Mouse (Mus musculus): ENCODE measurements at regions not wholly inside any gene's neighbourhood (a gene's known extent, or its start where the extent isn't known, plus 50 kb on each side); places are given as distances from the start of the nearest gene placed in this dataset.
"Not testable (repeated sequence)": the region's sequence is repeated elsewhere in the genome, so short reads cannot be mapped to it uniquely, and the experiment has no call there.

DNA sequence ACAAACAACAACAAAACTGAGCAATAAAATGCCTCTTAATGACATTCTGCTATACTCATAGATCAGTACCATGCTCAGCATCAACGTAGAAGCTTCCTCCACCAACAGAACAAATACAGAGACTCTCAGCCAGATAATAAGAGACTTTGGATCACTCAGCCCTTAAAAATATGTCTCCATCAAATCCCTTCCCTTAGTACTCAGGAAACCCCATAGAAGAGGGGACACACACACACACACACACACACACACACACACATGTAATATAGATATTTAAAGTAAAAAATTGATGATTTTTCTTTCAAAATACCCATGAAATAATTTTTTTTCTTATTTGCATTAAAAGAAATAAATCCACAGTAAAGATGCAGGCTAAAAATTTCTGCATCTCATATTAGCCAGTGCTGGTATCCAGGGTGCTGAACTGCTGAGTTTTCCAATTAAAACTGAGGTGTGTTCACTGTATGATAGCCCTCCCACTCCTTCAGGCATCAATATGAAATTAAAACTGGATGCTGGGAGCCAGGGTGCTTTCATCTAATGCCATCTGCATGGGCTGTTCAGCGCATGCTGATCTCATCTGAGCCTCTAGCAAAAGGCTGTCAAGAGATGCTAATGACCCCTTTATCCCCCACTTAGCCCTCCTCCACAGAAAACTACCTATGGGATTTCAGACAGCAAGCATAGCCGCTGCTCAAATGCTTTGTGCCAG lies 321.0 kb downstream of the Tm4sf1 start:
- DNase-seq (ENCODE audit: low spot score), result no peak

GRCm38 (mm10) chr3:56966008-56966407 lies 335.8 kb downstream of the Tm4sf1 start:
- DNase-seq (ENCODE audit: low spot score), result no peak

GRCm38 (mm10) chr3:56965444-56965843 lies 336.3 kb downstream of the Tm4sf1 start:
- DNase-seq (ENCODE audit: low spot score), result no peak

DNA sequence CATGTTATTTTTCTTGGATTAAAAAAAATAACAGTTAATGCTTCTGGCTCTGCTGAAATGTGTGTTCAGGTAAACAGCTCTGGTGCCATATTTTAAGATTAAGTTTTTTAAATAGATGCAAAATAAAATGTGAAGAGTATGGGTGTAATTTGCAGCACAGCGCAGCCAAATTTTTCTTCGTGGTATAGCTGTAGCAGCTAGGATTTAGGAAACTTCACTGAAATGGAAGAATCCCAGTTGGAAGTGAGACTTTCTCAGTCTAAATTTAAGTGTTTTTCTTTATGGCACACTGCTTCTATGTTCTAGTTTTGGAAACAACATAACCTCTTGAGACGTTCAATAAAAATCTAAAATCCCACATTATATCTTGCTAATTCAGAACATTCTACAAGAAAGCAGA lies 337.6 kb downstream of the Tm4sf1 start:
- no peak for DNase-seq (ENCODE audit: low spot score)

- no peak for DNase-seq (ENCODE audit: low spot score)
Observed at GRCm38 (mm10) chr3:56963251-56963650, 338.5 kb downstream of the Tm4sf1 start.

DNA sequence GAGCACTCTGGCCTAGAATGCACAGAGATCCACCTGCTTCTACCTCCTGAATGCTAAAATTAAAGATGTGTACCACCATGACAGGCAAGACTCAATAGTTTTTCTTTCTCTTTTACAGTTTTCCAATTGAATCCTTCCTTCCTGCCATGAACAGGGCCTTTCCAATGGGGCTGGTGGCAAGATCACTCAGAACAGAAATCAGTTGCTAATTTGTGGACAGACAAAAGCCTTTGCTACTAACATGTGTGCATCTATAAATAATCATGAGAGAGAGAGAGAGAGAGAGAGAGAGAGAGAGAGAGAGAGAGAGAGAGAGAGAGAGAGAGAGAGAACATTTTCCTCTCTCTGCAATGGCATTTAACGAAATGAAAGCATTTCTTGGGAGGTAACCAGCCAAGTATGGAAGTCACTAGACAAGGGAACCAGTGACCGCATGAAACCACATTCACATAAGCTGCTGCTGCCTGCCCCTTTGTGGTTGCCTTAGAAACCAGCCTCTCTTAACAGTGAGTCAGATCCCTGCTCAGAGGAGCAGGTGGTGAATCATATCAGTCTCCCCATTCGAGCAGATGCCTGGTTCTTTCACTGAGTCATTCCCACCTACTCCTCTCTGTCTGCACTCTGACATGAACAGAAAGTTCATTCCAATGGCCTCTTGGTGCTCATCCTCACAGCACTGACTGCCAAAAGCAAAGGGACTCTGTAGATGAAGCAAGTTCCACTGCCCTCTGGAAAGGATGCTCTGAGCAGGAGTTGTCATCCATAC lies 339.4 kb downstream of the Tm4sf1 start:
- DNase-seq (ENCODE audit: low spot score), result no peak

- DNase-seq (ENCODE audit: low spot score), result no peak
Observed at GRCm38 (mm10) chr3:56956978-56957377, 344.8 kb downstream of the Tm4sf1 start.

GRCm38 (mm10) chr3:56955799-56956121 lies 346.0 kb downstream of the Tm4sf1 start:
- DNase-seq (ENCODE audit: low spot score), result no peak

DNA sequence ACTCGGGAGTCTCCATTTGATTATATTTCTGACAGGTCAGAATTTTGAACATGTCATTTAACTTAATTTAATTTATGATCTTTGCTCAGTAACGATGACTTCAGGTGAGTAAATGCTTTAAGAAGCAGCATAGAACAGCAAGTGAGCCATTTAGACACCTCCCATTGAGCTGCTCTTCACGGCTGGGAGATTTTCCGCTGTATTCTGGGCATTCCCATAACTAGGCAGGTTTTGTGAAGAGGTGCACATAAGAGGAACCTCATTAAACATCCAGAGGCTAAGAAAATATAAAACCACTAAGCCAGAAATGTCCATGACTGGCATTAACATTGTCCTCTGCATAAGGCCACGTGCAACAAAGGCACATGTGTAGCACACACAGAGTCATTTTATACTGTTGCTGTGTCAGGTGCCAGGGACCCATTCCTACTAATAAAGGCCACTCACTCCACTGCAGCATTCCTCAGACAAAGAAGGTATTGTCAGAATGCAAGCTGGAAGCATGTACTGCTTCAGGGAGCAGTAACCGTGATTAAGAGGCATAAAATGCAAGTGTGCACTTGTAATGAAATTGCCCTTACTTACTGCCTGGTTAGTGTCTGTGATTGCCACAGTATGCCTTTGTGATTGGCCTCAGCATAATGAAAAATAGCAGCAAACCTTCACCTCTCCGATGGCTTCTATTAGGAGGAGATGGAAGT lies 346.5 kb downstream of the Tm4sf1 start:
- DNase-seq (ENCODE audit: low spot score), result no peak

DNA sequence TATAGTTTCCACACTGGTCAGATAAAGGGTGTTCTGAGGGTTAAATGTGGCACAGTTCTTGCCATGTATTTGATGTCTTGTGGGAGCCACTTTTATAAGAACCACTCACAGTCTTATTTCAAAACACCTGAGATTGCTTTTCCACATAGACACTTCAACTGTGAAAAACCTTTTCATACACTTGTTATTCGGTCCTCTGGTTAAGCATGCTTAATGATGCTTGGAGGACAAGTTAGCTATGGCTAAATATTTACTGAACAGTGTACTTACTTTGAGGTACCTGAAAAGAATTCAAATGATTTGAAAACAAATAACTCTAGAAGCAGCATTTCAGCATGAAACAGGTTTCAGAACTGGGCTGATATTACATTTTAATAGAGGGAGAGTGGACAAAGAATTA lies 359.2 kb downstream of the Tm4sf1 start:
- not testable (repeated sequence) for DNase-seq (ENCODE audit: low spot score)

GRCm38 (mm10) chr3:56928940-56929339 lies 372.8 kb downstream of the Tm4sf1 start:
- not testable (repeated sequence) for DNase-seq (ENCODE audit: low spot score)

- no peak for DNase-seq (ENCODE audit: low spot score)
Observed at GRCm38 (mm10) chr3:56898491-56898890, 403.3 kb downstream of the Tm4sf1 start.

GRCm38 (mm10) chr3:56877062-56877461 lies 424.7 kb downstream of the Tm4sf1 start:
- no peak for DNase-seq (ENCODE audit: low spot score)

- no peak for DNase-seq (ENCODE audit: low spot score)
Observed at GRCm38 (mm10) chr3:56863591-56863990, 438.2 kb downstream of the Tm4sf1 start.

DNA sequence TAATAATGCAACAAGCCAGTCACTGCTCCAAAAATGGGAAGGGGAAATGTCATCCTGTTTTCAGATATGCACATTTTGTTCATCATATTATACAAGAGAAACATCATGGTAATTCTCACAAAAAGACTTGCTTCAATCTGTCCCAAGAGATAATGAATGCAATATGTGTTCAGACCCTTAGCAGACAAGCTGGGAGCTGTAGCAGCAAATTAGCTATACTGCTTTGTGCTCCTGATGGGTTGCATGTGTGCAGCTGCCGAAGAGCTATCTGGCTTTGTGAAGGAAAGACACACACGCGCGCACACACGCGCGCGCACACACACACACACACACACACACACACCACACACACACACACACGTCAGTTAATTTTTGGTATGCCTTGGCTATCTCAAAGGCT lies 441.9 kb downstream of the Tm4sf1 start:
- DNase-seq (ENCODE audit: low spot score), result no peak

- no peak for DNase-seq (ENCODE audit: low spot score)
Observed at GRCm38 (mm10) chr3:56845462-56845770, 456.4 kb downstream of the Tm4sf1 start.

DNA sequence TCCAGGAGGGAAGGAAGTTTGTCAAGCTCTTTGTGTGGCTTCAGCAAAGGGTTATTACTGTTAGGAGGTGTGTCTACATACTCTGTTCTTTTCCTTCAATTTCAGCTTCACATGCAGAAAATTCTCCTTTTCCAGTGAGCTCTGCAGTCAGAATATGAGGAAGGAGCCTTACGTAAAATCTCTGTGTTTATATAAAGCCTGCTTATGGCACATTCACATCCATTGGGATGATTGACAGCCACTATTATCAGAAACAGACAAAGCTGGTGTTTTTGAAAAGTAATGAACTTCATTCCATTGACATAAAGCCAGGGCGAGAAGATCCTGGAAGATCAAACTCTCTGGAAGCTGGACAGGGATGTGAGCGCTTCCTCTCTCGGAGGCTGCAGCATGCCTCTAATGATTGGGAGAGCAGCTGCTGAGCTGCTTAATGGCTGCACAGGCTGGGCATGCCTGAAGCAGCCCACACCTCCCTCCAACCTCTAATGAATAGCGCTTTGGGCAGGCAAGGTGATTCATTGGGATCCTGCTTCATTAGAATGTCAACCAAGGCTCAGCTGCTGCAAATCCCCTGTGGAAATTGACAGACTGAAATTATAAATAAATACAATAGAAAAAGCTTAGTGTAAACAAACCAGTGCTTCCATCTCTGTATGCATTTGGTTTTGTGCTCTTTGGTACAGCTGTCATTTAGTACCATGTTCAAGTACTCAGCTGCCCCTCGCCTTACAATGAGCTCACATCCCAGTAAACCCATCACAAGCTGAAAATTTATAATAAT lies 456.9 kb downstream of the Tm4sf1 start:
- no peak for DNase-seq (ENCODE audit: low spot score)

DNA sequence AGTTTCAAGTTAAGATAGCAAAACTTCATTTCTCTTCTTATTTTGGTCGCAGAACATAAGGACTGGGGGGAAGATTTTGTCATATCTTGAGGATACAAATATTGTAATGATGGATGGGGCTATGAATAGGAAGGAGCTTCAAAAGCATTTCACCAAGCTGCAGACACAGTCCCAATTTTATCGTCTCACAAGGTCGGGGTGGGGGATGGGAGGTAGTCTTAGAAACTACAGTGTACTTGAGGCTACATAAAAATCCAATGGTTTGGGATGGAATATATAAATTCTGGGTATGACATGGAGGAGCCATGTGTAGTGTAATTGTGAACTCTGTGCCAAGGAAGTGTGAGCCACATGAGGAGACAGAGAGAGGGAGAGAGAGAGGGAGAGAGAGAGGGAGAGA lies 464.6 kb downstream of the Tm4sf1 start:
- DNase-seq (ENCODE audit: low spot score), result no peak

DNA sequence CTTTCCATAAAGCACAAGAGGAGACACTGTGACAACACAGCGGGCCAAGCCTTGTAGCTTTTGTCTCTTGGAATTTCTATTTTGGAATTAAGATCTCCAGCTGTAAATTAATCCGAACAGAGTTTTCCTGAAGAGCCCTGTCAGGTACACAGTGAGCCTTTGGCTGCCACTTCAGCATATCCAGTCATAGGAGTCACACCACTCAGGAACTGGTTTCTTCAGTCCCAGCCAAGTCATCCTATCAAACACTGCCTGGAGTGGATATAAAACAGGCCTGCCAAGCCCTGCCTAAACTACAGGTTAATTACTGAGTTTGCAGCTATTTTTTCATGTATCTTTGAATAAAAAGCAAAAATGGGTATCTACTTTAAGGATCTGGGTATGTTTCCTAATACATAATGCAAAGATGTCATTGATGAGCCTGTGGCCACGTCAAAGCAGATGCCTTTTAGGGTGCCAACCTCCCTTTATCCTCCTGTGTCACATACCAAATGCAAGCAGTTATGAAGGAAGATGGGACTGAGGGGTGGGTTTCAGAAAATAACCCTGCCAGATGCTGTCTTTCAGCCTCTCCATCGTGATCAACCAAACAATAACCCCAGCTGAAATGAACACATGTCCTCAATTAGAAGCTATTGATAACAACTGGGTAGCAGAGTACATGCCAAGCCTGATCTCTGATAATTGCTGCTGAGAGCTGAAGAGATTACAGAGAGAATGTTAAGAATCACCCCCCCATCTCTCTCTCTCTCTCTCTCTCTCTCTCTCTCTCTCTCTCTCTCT lies 471.3 kb downstream of the Tm4sf1 start:
- no peak for DNase-seq (ENCODE audit: low spot score)

DNA sequence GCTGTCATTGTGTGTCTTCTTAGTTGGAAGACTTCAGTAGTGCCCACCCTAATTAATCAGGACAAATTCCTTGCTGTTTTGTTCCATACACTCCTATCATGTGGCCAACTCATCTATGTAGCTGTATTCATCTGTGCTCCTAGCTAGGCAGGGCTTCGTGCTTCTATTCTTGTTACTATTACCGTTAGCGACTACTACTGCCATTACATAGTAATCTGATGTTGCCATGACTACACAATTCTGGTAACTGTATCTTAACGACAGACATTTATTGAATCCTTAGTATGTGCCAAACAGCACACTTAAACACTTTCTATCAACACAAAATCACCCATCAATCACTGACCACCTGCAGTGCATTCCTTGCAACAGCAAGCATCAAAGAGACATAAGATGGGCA lies 477.6 kb downstream of the Tm4sf1 start:
- no peak for DNase-seq (ENCODE audit: low spot score)

DNA sequence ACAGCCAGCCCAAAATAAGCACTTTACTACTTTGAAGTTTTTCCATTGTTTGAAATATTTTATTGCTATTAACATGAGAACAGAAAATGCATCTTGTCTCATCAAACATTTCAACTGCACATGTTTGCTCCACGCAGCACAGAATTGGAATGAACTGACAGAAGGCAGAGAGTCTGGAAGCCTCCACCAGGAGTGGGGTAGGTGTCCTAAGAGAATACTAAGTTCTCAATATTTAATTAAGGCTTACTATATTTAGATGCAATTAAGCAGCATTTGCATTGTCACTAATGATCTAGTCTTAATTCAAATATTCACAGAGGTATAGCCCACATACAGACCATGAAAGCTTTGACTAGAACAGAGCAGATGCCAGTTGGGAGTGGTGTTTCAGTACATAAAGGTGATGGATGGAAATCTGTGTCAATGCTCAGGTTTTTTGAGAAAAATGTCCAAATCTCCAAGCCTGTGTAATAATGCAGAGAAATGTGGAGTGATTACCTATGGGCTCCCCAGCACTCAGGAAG lies 491.2 kb downstream of the Tm4sf1 start:
- no peak for DNase-seq (ENCODE audit: low spot score)

- no peak for DNase-seq (ENCODE audit: low spot score)
Observed at GRCm38 (mm10) chr3:56793054-56793453, 508.7 kb downstream of the Tm4sf1 start.

All from lung, postnatal 25 days (tissue).